Mouse (Mus musculus) intestine, postnatal 0 days (tissue): ENCODE data around the gene Rpl21. TPM values are rescaled to one million over a fixed set of nuclear protein-coding genes. Genes with fewer than 3 reads are reported as not detected.
A peak's percentile ranks its signal among the peaks of the same experiment; 100 is the strongest.

ENCODE experiments used
- ATAC-seq: fragments of 200-750 bp; cut with Nextera tagmentation; 2 replicates; pipeline ENCODE4 v1.8.0; 2017; ENCODE audit warnings: mild to moderate bottlenecking, moderate TSS enrichment, moderate library complexity
- H3K27ac ChIP-seq: fragments of 300-500 bp; sonication (generic); 2 replicates; pipeline ENCODE4 v1.5.1; 2014; ENCODE audit warnings: mild to moderate bottlenecking, low read depth, low read length, moderate library complexity
- H3K27me3 ChIP-seq: fragments of 300-500 bp; sonication (generic); replicated peaks from 2 replicates; pipeline ENCODE4 v1.6.1; 2014; ENCODE audit warnings: low read length, mixed read lengths; ENCODE audit not compliant: control insufficient read depth, insufficient read depth
- H3K36me3 ChIP-seq: fragments of 300-500 bp; sonication (generic); 2 replicates; pipeline ENCODE4 v1.6.1; 2014; ENCODE audit warnings: mild to moderate bottlenecking, moderate library complexity; ENCODE audit not compliant: control insufficient read depth, insufficient read depth
- H3K4me1 ChIP-seq: fragments of 300-500 bp; sonication (generic); replicated peaks from 2 replicates; pipeline ENCODE4 v1.6.1; 2014; ENCODE audit warnings: antibody characterized with exemption, low read length, mixed read lengths; ENCODE audit not compliant: control insufficient read depth, insufficient read depth
- H3K4me2 ChIP-seq: fragments of 300-500 bp; sonication (generic); replicated peaks from 2 replicates; pipeline ENCODE4 v1.6.1; 2014; ENCODE audit warnings: low read depth, mild to moderate bottlenecking, moderate library complexity
- H3K4me3 ChIP-seq: fragments of 300-500 bp; sonication (generic); 2 replicates; pipeline ENCODE4 v1.5.1; 2014; ENCODE audit warnings: low read depth, low read length
- H3K9ac ChIP-seq: fragments of 300-500 bp; sonication (generic); 2 replicates; pipeline ENCODE4 v1.6.1; 2014; ENCODE audit warnings: mild to moderate bottlenecking, low read depth, low read length
- H3K9me3 ChIP-seq: fragments of 300-500 bp; sonication (generic); 2 replicates; pipeline ENCODE4 v1.6.1; 2016; ENCODE audit warnings: mixed run types; ENCODE audit not compliant: control insufficient read depth
- CTCF ChIP-seq: sonication (generic); IDR thresholded peaks from 2 replicates; pipeline ENCODE4 v1.5.1; 2016; ENCODE audit warnings: low read depth, mild to moderate bottlenecking, control low read depth, antibody characterized with exemption, moderate library complexity
- WGBS: fragments of 180-500 bp; shearing (Covaris S2); extraction: QIAGEN DNeasy Blood & Tissue Kit; methylation state at CpG from one replicate; pipeline ENCODE4 v1.1.7; 2014; 5-methylcytosine and 5-hydroxymethylcytosine counted together
- polyA plus RNA-seq: library from polyadenylated mRNA; unstranded; fragments of >200 nt; fragmentation: Nextera tagmentation; extraction: Ambion mirVana; gene quantifications from 2 replicates; pipeline ENCODE4 v1.2.1, GENCODE M21; 2015

Gene Rpl21
- polyA plus RNA-seq, 1 experiment from 2014 or later = 426 TPM

DNA sequence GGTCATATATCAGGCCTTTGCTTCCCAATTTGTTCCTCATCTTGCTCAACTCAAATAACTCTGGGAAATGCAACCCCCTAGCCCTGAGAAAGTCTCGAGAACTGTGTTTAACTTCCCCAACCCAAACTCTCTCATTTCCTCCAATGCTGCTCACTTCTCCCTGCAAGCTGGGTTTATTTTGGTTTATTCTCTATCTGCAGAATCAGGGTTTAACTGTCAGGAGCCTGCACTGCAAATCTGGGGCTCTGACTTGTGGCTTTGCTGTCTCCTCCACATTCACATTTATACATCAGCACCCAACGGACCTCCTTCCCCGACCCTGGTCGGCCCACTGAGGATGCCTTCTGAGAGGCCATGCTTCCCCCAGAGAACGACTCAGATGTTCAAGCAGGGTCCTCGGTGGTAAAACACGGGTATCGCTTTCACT, 26.7 kb upstream of the Rpl21 start:
- Histone ChIP-seq H3K36me3 (no peaks in the 10 kb centered on the region), H3K9me3 (peaks cover 5% of the 10 kb centered on the region; the same call in 1 of the 2 replicates), H3K27ac (no peak overlapping the region), H3K4me1 (no peaks in the 10 kb centered on the region), H3K27me3 (no peaks in the 10 kb centered on the region), H3K4me2 (no peak overlapping the region), H3K4me3 (no peak overlapping the region), H3K9ac (no peak overlapping the region)
- no peak for ATAC-seq
- no peak for TF ChIP-seq CTCF
- WGBS = 71% methylated on average over 8 of the region's 8 CpGs

DNA sequence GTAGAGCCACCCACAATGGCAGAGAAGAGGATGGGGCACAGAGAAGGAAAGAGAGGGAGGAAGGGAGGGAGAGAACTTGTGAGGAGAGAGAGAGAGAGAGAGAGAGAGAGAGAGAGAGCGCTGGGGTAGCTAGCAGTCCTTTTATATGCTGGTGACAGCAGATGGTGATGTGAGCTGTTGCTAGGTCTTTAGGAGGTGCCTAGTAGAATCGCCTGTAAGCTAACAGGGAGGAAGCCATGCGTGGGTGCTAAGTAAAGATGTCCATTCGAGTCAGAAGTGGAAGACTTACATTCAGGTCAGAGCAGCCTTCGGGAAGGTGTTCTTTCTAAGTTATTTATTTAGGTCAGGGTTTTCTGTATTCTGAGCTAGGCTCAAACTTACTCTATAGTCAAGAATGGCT, 22.7 kb upstream of the Rpl21 start:
- no peak for ATAC-seq
- WGBS = 76% methylated on average over 5 of the region's 5 CpGs
- Histone ChIP-seq H3K27me3 (no peaks in the 10 kb centered on the region), H3K4me2 (no peak overlapping the region), H3K4me1 (no peaks in the 10 kb centered on the region), H3K4me3 (no peak overlapping the region), H3K36me3 (no peaks in the 10 kb centered on the region), H3K9me3 (no peaks in the 10 kb centered on the region), H3K9ac (no peak overlapping the region), H3K27ac (no peak overlapping the region)
- TF ChIP-seq CTCF = no peak

DNA sequence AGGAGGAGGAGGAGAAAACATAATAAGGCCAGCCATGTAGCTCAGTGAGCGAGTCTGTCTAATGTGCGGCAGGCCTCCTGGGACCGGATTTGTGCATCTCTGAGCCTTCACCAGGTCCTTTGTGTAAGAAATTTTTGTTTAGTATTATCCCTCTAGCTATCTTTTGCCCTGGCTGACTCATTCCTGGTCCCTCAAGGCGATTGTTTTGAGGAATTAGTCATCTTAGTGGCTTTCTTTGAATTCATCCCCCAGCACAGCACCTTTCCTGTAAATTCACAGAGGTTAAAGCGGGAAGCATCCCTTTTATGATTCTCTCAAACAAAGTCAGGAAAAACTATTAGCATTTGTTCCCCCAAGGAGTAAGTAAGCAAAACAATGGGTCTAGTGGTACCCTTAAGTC, 19.8 kb upstream of the Rpl21 start:
- H3K9me3 ChIP-seq = no peaks in the 10 kb centered on the region
- no peaks in the 10 kb centered on the region for H3K27me3 ChIP-seq
- H3K36me3 ChIP-seq = no peaks in the 10 kb centered on the region
- H3K9ac ChIP-seq = no peak overlapping the region
- H3K4me3 ChIP-seq = no peak overlapping the region
- no peaks in the 10 kb centered on the region for H3K4me1 ChIP-seq
- no peak for TF ChIP-seq CTCF
- no peak overlapping the region for H3K4me2 ChIP-seq
- ATAC-seq = no peak
- H3K27ac ChIP-seq = no peak overlapping the region
- 91% methylated on average over 5 of the region's 5 CpGs for WGBS

DNA sequence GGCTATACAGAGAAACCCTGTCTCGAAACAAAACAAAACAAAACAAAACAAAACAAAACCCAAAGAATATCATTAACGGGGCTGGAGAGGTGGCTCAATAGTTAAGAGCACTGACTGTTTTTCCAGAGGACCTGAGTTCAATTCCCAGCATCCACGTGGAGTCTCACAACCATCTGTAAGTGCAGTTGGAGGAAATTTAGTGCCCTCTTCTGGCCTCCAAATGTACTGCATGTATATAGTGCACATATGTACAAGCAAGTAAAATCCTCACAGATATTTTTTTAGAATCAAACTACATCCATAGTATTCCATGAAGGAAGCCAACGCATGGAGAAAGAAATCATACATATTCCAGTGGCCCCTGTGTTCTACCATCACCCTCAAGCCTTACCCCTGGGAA, 19.3 kb upstream of the Rpl21 start:
- ATAC-seq = no peak
- WGBS = 88% methylated on average over 4 of the region's 4 CpGs
- peak; percentile 31; the same call in 1 of the 2 replicates for TF ChIP-seq CTCF

DNA sequence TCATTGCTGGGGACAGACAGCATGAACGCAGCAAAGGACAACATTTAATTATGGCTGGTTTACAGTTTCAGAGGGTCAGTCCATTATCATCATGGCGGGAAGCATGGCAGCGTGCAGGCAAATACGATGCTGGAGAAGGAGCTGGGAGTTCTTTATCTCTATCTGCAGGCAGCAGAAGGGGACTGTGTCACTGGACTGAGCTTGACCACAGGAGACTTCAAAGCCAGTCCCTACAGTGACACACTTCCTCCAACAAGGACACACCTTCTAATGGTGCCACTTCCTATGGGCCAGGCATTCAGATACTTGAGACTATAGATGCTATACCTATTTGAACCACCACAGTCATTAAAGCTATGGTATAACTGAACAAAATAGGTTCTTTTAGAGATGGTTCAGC, 17.3 kb upstream of the Rpl21 start:
- Histone ChIP-seq H3K27ac (no peak overlapping the region), H3K4me2 (no peak overlapping the region), H3K4me1 (no peaks in the 10 kb centered on the region), H3K36me3 (no peaks in the 10 kb centered on the region), H3K4me3 (no peak overlapping the region), H3K27me3 (no peaks in the 10 kb centered on the region), H3K9ac (no peak overlapping the region), H3K9me3 (no peaks in the 10 kb centered on the region)
- ATAC-seq = no peak
- no peak for TF ChIP-seq CTCF
- WGBS = 81% methylated on average over 4 of the region's 4 CpGs

More for the DNA sequence above, 19.3 kb upstream of the Rpl21 start:
- H3K27me3 ChIP-seq = no peaks in the 10 kb centered on the region
- no peak overlapping the region for H3K4me3 ChIP-seq
- H3K27ac ChIP-seq = no peak overlapping the region
- H3K4me1 ChIP-seq = no peaks in the 10 kb centered on the region
- H3K9me3 ChIP-seq = no peaks in the 10 kb centered on the region
- H3K4me2 ChIP-seq = no peak overlapping the region
- no peak overlapping the region for H3K9ac ChIP-seq
- H3K36me3 ChIP-seq = no peaks in the 10 kb centered on the region

DNA sequence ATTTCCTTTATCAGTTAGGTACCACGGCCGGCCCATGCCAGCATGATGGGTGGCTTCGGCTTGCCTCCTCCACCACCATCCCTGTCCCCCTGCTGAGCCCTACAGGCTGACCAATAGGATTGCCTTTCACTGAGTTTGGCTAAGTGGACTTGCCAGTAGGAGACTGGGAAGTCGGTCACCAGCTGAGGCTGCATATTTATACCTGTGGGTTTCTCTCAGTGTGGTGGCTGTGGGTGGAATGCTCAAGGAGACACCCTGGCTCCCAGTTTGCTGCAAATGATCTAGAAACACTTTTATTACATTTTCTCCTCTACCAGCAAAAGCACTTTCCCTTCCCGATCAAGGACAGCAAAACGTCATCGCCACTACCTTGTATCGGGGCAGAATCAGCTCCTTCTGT, 15.1 kb upstream of the Rpl21 start:
- Histone ChIP-seq H3K4me3 (no peak overlapping the region), H3K36me3 (no peaks in the 10 kb centered on the region), H3K4me1 (no peaks in the 10 kb centered on the region), H3K9me3 (no peaks in the 10 kb centered on the region), H3K27me3 (no peaks in the 10 kb centered on the region), H3K27ac (no peak overlapping the region), H3K9ac (no peak overlapping the region), H3K4me2 (no peak overlapping the region)
- WGBS = 85% methylated on average over 8 of the region's 8 CpGs
- TF ChIP-seq CTCF = no peak
- ATAC-seq = no peak
